Mouse (Mus musculus) ovary, postnatal 10 days (tissue): ENCODE results near the gene Ankrd6.
A peak's percentile ranks its signal among the peaks of the same experiment; 100 is the strongest.
"Not testable (repeated sequence)": the region's sequence is repeated elsewhere in the genome, so short reads cannot be mapped to it uniquely, and the experiment has no call there.

Source experiments
- DNase-seq: peaks from one replicate; pipeline ENCODE4 v3.0.0; 2022; ENCODE audit warnings: low spot score

Ankrd6 gene

DNA sequence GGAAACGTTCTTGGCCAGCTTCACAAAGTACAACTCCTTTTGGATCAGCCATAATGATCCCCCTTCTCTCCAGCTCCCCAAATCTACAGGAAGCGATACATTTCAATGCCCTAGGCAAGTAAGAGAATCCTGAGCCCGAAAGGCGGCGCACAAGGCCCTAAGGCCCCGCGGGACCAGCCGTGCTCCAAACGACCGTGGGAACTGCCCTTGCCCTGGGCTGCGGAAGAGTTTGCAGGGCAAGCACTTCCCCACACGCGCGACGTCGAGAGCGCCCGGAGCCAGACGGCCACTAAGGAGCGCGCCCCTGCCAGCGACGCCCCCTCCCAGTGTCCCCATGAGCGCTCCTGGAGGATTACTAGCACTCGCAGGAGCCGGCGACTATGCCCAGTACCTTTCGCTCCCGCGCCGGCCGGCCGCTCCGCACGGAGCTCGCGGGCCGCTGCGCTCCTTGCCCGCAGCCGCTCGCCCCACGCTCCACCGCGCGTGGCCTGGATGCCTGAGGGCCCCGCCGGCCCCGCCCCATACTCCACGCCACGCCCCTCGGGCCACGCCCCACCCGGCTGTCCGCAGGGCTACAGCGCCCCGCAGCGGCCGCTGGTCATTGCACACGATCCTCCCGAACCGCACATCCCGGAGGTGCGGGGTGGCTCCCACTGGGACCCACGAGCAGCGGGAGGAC lies at the start of gene Ankrd6:
TSS of gene Ankrd6 (minus strand) at position 486 of the 679 bp plus-strand sequence.
- peak; percentile 60 for DNase-seq

DNA sequence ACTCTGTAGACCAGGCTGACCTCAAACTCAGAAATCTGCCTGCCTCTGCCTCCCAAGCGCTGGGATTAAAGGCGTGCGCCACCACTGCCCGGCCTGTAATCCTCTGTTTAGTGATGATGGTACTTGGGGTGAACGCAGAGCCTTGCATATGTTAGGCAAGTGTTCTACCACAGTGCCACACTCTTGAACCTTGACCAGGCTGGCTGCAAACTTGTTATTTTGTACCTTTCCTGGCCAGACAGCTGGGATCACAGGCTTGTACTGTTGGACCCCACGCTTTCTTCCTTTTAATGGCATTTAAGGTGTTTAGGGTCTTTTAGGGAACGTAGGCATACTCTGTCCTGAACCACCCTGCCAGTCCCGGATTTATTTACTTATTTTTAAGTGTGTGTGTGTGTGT lies 48.4 kb upstream of the Ankrd6 start:
- no peak for DNase-seq

DNA sequence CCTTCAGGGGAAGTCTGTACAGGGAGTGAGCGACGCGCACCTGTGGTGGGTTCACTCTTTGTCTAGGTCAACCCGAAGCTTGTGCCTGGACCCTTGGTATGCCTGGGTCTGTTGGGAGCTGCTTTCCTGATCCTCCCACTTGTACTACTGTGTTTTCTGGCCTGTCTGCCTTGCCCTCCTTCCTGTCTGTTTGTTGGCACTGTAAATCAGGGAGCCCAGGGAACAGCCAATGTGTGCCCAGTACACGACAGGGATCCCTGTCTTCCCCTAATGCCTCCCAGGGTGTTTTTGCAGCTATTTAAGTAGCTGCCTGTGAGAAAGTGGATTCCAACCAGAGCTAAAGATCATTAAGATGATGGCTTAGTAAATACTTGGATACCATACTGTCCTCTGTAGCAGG lies 46.9 kb upstream of the Ankrd6 start:
- DNase-seq = no peak

DNA sequence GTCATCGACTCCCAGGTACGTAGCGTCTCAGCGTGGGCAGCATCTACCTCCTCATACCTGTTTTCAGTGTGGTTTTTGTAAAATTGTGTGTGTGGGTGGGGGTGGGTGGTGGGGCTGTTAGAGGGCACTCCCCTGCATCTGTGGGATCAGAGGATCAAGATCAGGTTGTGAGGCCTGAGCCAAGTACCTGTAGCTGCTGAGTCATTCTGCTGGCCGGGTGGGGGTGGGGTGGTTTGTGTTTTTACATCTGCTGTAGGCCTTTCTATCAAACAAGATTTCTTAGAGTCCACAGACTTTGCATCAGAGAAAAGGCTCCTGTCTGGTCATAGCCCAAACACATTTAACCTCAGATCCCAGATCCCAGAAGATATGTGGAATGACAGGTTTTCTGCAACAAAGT lies 45.4 kb upstream of the Ankrd6 start:
- no peak for DNase-seq

DNA sequence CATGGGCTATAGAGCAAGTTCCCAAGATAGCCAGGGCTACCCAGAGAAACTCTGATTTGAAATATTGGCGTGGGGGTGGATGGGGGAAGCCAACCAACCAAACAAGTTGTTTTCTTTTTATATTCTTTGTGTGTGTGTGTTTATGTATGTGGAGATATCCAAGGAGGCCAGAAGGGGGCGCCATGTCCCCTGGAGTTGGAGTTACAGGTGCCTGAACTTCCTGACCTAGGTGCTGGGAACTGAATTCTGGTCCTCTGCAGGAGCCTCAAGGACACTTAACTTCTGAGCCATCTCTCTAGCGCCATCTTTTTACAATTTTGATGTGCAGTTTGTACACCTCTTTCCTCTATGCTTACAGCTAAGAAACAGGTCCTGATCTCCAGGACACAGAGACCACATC lies 43.5 kb upstream of the Ankrd6 start:
- DNase-seq = no peak

DNA sequence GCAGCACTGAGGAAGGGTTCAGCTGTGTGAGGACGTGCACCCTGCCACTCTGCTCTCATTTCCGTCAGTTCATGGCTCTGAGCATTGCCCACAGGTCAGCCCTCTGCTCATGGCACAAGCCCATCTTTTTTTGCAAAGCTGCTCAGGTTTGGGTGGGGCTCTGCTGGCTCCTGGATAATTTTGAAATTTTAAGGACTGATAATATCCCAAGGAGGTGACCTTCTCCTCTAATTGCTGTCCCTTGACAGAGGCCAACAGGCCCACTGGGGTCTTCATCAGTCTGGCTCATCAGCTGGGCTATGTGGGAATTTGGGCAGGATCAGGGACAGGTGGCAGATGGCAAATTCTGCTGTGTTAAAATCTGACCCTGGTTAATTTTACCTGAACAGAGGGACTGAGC lies 38.7 kb upstream of the Ankrd6 start:
- no peak for DNase-seq

DNA sequence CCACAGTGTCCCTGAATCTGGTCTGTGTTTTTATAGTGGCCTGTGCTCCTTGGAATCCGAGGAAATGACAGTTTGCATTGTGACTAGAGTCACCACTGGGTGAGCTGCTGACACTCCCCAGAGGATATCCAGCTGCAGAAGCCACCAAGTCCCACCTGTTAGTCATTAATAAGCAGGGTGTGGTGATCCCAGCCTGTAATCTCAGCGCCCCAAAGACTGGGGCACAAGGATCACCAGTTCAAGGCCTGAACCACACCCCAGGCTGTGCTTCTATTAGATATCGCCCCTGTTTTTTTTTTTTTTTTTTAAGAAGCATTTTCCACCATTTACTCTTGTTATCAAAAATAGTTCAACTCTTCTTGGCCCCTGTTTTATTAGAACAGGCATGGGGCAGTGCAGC lies 36.4 kb upstream of the Ankrd6 start:
- no peak for DNase-seq

DNA sequence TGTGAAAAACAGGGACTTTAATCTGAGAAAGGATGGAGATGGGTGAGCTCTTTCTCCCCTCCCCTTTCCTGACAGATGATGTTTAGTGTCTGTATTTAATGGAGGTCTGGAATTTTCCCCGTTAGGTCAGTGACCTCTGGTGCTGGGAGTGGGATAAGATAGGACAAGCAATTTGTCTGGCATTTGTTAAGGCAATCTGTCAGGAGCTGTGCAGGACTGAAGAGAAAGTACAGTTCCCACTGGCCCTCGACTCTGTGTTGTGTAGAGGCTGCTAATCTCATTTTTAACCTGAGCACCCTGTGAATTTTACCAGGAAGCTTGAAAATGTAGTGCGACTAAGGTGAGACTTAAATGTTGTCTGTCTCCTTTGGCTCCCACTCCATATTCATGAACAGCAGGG lies 35.0 kb upstream of the Ankrd6 start:
- no peak for DNase-seq

DNA sequence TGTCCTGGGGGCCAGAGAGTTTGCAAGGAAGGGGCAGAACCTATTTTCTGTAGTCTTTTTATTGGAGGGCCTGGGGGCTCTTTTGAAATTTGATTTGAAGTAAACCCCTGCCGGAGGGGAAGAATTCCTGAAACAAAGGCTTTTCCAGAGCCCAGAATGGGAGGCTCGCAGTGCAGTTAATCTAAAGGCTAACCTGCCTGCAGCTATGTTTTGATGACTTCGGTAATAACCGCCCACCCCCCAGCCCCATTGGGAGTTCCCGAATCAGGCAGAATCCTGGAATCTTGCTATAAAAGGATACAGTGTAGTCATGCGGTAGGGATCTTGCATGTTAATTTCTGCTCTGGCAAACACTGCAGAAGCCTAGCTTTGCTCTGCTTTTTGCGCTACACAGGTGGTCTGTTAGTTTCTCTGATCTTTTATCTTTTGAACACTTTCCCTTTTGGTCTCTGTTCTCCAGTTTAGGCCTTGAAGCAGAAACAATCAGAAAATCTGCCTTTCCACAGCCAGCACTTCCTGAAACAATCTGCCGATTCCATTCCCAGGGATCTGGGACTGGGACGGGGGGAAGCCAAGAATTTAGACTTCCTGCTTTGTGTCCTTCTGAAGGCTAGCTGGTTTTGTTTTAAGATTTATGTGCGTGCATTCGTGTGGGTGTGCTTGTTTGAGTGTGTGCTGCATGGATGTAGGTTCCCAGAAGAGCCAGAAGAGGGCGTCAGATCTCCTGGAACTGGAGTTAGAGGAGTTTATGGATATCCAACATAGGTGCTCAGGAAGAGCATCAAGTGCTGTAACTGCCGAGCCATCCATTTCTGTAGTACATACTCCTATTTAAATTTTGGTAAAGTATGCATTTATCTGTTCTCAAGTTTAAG lies 34.4 kb upstream of the Ankrd6 start:
- no peak for DNase-seq

DNA sequence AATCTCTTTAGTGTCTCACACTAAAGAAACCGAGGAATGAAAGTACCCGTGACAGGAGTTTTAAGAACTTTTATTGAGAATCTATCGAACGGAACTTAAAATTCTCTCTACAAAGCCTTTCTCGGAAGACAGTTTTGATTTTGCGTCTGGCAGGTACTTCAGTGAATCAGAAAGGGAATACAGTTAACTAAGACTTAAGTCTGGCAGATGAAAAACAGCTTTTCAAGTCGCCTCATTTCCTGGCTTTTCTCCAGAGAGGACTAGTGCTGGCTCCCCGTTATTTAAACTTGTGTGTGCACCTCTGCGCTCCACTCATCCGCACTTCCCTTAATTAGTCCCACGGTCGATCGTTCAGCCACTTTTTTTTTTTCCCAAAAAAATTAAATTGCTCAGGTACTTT lies 33.6 kb upstream of the Ankrd6 start:
- no peak for DNase-seq

DNA sequence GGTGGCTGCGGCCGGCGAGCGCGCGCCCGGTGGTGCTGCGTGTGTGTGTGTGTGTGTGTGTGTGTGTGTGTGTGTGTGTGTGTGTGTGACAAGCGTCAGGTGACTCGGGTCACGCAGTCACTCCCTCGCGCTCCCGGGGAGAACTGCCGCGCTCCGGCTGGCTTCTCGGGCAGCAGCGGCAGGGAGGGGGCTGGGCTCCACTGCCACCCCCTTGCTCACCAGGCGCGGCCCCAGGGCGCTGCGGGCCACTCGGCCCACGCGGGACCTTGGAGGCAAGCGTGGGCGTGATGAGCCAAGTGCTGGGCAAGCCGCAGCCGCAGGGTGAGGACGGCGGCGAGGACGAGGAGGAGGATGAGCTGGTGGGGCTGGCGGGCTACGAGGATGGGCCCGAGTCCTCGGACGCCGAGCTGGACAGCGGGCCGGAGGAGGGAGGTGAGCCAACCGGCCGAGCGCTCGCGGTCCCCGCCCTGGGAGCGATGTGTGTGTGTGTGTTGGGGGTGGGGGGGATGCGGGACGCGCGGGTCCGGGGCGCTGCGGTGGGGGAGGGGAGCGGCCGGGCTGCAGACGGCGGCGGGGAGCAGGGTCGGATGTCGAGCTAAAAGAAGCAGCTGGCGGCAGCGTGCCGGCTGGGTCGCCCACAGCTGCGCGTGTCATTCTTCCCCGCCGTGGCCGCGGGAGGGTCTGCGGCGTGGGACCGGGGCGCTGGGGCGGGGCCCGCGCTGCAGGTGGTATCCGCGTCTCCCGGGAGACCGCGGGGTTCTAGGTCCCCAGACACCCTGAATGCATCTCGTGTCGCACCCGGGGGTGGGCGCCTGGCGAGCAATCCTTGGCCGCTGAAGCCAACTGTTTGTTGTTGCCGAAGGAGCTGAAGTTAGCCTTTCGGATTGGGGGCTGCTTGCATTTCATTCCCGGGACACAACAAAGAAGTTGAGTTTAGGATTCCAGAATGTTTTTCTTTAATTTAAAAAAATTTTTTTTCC lies 32.8 kb upstream of the Ankrd6 start:
- DNase-seq = peak; percentile 19

DNA sequence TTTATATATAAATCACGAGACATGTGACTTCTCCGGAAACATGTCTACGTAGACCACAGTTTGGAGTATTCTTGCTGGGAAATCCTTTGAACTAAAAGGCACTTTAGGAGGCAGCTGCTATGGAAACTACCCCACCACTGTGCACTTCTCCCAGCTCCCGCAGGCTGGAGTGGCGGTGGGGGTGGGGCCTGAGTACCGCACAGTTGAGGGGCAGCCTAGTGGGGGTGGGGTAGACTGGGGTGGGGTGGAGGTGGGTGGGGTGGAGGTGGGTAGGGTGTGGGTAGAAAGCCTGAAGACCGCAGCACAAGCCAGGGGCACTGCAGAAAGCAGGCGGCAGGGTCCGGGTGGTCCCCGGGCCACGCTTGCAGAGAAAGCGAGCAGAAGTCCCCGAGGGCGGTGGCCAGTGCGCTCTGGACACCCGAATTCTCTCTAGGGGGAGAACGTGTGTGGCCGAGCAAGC lies 32.1 kb upstream of the Ankrd6 start, which contains the start of gene Rragd:
TSS of gene Rragd (plus strand) at position 322 of the 460 bp plus-strand sequence.
- no peak for DNase-seq

DNA sequence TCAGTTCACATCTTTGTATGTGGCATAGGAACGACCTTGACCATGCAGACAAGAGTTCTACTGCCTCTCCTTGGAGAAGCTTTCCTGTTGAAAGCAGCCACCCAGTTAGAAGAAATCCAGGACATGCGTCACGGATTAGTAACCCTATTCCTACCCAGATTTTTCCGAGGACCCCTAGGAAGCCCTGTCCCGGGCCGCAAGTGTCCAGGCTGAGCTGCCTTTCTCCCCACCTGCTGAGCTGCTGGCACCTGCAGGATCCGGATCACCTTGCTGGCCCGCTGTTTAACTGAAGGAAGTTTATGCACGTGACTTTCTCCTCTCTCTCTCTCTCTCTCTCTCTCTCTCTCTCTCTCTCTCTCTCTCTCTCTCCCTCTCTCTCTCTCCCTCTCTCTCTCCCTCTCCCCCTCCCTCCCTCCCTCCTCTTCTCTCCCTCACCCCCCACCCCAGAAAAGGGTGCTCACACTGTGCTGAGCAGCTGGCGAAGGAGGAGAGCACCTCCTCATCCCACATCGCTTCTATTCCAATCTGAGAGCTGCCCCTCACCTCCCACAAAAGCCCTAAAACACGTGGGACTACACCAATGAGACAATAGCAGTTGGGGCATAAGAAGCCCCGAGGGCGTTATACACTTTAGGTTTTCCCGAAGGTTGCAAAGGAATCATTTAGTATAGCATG lies 31.5 kb upstream of the Ankrd6 start:
- no peak for DNase-seq

DNA sequence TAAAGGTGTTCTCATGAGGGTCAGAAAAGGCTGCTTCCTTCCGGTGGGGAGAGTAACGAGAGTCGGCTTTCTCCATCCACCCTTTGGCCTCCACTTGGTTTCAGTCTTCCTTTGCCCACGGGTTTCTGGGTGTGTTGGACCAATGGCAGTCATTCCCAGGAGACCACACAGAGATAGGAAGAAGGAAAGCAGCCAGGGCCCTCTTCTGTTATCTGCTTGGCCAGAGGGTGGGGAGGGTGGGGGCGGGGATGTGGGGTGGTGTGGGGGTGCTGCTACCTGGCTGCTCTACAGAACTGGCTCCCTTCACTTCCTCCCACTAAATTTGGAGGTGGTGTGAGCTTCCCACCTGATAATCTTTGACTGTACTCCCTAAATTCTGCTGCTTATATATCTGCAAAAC lies 31.0 kb upstream of the Ankrd6 start:
- no peak for DNase-seq

DNA sequence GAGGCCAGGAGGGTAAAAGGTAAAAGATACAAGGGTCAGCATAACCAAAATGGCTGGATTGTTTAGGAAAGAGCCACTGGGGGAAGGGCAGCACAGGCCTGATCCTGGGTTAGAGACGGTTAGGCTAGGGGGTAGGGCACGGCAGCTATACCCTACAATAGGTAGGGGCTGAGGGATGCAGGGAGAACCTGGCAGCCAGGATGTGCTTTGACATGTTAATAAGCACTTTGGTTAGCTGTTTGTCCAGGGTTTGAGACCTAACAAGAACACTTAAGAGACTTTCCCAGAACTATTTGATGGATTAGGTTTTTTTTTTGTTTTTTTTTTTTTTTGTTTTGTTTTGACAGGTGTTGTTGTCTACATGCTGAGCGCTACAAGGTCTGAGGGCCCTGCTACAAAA lies 29.4 kb upstream of the Ankrd6 start:
- no peak for DNase-seq

DNA sequence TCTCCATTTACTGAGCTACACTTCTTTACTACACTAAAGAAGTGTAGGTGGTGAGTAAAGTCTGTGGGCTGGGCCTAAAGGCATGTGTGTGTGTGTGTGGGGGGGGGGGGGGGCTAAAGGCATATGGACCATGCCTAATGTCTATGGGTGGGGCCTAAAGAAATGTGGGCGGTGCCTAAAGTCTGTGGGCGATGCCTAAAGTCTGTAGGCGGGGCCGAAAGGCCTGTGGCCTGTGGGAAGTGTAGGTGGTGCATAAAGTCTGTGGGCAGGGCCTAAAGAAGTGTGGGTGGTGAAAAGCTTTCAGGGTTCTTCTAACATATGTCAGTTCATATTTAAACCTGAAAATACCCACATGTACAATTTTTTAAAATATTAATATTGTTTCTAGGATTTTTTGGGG lies 26.7 kb upstream of the Ankrd6 start:
- DNase-seq = no peak

DNA sequence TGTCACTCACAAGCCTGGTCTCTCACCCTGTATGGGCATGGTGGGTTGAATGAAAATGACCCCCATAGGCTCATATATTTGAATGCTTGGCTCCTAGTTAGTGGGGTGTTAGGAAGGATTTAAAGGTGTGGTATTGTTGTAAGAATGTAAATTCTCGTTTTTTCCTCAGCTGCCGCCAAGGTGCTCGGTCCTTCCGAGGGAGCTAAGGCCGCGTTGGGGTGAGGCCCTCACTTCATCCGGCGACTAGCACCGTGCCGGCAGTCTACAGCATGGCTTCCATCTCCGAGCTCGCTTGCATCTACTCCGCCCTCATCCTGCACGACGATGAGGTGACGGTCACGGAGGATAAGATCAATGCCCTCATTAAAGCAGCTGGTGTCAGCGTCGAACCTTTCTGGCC lies 14.0 kb upstream of the Ankrd6 start:
- not testable (repeated sequence) for DNase-seq

DNA sequence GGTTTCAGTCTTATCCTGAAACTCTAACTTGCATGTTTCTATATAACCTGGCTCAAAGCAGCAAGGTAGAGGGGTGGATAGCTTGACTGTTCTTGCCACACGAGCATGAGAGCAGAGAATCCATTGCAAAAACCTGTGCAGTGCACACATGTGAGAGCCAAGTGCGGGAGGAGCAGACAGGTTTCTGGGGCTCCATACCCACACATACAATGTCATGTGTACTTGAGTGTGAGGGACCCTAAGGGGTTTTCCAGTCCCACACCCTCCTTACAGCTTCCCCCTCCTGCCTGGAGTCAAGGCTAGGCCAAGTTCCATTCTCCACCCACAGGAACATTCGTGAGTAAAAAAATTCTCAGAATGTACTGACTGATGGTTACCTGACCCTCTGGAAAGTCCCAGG lies 10.8 kb upstream of the Ankrd6 start:
- no peak for DNase-seq

DNA sequence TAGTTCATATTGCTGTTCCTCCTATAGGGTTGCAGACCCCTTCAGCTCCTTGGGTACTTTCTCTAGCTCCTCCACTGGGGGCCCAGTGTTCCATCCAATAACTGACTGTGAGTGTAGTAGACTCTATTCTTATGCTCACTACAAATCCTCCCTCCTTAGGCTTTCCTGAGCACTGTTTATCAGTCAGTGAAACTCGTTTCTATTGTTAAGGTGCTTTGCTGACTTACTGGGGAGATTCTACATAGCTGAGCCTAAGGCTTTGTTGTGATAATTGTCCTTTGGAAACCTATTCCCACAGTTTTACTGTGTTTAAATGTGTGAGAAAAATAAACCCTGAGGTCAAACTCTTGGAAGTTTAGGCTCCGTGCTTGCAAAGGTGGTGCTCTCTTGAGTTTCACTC lies 5.8 kb upstream of the Ankrd6 start:
- DNase-seq = no peak

DNA sequence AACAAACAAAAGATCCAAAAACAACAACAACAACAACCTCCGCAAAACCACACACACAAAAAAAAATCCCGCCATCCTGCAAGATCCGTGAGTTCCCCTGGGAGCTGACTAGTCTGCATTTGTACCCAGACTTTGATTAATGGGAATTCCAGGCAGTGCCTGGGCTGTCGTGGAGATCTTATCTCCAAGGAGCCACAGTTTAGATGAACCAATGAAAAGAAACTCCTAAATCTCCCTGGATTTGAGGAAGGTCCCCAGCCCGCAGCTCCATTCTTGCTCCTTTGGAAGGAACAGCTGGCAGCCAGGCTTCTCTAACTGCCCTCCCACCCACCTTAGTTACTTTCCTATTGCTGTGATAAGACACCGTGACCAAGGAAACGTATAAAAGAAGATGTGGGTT lies 2.0 kb upstream of the Ankrd6 start:
- no peak for DNase-seq

DNA sequence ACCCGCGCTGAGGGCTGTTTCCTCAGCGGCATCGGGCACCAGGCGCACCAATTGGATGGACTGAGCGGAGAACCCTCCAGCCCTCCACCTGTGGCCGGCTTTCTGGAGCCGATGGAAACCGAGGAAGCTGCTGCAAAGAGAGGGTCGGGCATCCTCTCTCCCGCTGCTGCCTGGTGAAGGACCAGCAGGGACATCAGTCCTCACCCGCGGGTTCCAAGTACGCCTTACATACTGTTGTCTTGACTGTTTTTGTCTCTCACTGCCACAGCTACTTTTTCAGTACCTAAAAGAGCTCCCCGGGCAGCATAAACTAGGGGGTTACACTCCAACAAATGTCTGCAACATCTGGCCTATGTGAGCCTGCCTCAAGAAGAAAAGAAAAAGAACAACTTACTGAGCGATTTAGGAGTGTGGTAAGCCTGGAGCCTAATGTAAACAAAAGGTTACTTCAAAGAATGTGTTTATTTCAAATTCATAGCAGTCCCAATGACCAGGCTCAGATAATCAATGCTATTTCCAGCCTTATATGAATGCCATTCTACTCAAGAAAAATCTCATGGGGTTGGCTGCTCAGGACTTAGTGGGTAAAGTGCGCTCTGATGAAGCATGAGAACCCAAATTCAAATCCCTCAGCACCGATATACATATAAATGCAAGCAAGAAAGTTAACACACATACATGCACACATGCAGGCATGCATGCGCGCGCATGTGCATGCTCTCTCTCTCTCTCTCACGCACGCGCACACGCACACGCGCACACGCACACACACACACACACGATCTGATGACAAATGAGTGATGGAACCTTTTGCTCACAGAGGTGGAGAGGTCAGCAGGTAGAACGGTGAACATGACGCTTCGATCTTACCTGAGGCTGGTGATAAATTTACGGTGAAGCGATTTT lies 647 bp upstream of the Ankrd6 start:
- no peak for DNase-seq
